Mouse (Mus musculus) Muller cell, postnatal 12 days (primary cell): ENCODE measurements around the gene Clcf1.

Source experiments
- DNase-seq: peaks from one replicate; pipeline ENCODE4 v3.0.0-alpha.2; 2015; ENCODE audit errors: inconsistent ontology term

Gene Clcf1

DNA sequence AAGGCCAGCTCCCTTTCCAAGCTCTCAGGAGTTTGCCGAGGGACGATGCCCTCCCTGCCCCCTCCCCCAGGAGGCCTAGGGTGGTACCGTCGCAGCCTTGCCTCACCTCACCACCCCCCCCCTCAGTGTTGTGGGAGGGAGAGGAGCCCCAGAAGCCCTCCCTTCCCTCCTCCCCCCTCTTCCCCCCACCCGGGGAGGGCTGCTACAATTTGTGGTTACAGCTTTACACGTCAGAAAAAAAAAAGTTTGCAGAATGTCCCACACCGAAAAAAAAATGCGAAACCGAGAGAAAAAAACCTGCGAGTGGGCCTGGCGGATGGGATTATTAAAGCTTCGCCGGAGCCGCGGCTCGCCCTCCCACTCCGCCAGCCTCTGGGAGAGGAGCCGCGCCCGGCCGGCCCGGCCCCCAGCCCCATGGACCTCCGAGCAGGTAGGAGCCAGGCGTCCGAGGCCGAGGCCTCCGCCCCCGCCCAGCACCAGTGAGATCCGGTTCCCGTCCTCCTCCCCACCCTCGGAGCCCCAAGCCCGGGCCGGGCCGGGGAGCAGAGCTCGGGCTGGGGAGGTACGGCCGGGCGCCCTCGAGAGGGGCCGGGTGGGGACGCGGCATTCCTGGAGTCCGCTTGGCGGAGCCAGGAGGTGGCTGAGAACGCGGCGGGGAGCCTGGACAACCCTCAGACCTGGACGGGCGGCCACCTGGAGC lies at the start of gene Clcf1, which contains the start of gene AC109138.7:
Gene Clcf1, plus strand, starts transcription at position 168 of the 700 bp plus-strand sequence.
Gene AC109138.7, plus strand, starts transcription at position 287 of the 700 bp plus-strand sequence.
- DNase-seq, result peak; percentile 97

DNA sequence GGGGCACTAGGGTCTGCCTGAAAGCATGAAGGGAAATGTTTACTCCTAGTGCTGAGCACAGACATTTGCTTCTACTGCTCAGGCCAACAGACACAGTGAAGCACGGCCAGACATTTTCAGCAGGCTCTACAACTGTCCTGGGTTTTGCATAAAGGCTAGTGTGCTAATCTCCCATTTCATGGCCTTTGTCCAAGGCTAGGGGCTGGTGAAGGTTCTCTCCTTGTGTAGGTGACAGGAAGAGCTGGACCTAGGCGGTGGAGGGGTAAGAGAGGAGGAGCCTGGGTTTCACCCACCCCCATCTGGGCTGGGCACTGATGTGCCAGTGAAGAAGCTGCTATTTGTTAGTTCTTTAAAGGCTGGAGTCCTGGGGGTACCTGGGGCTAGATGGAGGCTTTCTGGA lies 49.3 kb upstream of the Clcf1 start:
- no peak for DNase-seq

DNA sequence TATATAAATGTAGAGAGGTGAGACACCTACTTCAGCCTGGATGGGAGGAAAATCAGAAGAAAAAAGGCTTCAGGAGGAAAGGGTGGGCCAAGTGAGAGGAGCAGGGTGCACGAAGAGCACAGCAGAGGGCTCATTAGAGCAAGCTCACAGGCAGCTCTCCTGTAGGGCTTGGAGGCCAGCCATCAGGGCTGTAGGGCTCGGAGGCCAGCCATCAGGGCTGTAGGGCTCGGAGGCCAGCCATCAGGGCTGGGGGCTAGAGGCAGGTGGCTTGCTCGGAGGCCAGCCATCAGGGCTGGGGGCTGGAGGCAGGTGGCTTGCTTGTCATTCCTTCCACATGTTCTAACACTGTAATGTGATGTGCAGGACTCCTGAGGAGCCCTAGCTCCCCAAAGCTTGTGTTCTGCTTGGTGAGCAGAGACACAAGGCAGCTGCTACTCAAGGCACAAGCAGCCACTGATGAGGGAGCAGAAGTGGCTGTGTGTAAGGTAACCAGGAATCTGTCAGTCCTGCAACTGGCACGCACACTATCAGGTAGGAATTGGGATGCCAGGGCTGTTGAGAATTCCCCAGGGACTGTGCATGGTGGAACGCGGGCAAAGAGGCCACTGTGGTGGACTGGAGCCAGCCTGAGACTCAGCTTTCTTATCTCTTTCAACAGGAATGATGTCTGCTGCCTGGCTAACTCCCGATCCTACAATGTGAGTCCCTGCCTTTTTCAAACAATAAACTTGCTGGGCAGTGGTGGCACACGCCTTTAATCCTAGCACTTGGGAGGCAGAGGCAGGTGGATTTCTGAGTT lies 47.2 kb upstream of the Clcf1 start:
- DNase-seq, result no peak

DNA sequence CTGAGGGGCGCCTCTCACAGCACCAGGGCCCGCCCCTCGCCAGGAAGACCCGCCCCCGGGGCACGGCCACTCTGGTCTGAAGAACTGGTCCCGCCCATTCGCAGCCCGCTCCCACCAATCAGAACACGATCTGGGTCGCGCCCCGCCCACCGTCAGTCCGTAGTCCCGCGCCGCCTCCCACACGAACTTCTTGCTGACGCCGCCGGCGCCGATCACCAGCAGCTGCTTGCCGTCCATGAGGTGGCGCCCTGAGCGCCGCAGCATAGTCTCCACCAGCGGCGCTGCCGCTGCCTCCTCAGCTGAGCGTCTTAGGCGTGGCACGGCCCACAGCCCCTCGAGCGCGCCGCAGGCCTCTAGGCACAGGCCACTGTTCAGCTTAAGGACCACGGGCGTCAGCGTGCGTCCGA lies 44.7 kb upstream of the Clcf1 start:
- DNase-seq, result peak; percentile 99

DNA sequence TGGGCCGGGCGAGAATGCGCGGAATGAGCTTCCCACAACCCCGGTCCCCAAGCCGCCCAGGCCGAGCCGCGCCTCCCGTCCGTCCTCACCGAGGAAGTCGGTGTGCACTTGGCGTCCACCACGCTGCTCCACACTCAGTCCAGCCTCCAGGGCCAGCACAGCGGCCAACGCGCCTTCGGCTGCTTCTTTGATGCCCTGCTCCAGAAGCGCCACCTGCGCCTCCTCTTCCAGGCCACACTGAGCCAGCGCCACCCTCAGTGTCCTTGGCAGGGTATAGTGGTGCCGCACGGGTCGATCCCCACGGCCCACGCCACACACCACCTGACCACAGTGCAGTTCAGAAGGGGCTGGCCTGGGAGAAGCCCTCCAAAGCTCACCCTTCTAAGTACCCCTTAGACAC lies 44.2 kb upstream of the Clcf1 start:
- no peak for DNase-seq

DNA sequence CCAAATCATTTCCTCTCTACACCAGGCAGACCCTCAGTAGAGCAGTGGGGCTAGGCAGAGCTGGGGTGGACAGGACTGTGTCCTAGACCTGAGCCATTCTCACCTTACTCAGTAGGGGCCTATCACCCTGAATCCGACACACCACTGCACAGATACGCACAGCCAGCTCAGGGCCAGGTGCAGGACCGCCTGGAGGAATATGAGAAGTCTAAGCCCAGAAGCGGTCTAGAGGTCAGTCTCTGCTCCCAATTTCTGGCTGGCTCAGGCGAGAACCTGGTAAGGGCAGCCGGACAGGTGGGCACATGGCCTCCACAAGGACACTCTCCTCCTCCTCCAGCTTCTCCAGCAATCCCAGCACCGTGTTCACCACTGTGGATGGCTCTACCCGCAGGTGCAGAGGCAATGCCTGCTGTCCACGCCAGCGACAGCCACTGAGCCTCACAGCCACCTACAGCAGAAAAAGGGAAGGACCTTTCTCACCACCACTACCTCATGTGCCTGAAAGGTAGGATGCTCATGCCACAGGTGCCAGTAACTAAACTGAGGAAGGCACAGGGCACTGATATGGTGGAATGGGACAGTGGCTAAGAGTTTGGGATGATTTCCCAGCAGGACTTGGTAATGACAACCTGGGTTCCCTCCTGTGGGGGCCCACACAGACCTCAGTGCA lies 43.2 kb upstream of the Clcf1 start:
- no peak for DNase-seq

DNA sequence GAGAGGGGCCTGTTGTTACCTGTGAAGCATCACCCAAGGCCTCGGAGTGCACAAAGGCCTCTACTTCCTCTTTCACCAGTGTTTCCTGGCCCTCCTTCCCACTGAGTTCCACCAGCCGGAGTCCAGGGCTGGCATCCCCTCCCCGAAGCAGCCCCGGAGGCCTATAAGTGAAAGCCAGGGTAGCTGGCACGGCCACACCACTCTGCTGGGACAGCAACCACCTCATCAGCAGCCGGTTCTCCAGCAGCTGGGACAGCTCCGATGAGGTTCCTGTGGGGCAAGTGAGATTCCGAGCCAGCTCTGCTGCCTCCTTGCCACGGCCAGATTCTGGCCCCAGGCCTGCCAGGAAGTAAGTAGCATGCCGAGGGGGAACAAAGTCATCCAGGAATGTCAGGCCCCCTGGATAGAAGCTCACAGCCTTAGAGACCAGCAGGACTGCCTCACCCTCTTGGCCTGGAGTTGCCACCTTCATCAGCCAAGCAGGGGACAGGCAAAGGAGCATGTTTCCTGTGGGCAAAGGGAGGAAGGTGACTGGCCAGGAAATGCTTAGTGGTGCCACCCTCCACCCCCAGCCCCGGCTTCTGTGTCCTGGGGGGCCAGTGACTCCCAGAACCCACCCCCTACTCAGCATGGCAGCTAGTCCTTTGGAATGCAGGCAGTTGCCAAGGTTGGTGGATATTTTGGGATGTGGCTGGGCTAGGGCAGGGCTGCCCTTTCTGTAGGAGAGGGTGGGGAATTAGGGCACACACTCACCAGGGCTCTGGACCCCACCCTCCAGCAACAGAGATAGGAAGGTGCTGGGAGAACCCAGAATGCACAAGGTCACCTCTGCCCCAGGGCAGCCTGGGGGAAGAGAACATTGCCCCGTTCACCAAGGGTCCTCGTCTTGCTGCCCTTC lies 42.4 kb upstream of the Clcf1 start:
- DNase-seq, result no peak

DNA sequence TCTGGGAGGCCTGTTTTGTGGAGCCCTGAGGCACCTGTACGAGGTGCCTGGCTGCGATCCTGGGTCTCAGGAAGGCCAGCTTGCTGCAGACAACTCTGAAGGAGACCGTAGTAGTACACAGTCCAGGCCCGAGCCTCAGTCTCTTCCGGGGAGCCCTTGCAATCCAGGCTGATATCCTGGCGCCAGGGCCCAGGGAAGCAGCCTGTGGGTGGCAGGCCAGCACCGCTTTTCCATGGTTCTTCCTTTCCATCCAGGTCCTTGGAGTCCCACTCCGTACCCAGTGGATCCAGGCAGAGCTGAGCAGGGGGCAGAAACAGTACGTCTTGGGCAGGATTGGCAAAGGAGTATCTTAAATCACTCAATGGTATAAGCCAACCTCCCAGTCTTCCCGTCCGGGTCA lies 41.1 kb upstream of the Clcf1 start:
- no peak for DNase-seq

DNA sequence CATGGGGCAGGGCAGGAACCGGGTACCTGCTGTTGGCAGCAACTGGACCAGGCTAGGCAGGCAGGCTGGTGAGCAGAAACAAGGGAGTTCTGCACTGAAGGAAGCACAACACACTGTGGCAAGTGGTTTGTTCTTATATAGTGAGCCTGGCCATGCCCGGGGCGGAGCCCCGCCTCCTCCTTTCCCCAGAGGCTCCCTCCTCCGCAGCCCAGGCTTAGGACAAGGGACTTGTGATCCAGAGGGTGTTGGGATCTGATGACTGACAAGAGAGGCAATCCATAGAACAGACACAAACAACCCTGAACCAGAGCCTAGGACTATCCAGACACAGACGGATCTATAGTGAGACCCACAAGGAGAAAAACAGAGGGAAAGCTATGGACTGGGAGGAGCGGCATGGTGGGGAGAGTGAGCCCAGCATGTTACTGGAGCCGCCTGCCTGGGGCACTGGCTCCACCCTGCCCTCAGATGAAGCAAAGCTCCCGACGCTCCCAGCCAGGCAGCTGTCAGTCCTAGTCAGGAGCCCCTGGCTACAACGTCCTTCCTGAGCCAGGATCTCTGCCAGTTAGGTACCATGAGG lies 38.6 kb upstream of the Clcf1 start, which contains the start of gene Carns1:
Gene Carns1, minus strand, starts transcription at position 112 of the 580 bp plus-strand sequence.
- DNase-seq, result peak; percentile 69

DNA sequence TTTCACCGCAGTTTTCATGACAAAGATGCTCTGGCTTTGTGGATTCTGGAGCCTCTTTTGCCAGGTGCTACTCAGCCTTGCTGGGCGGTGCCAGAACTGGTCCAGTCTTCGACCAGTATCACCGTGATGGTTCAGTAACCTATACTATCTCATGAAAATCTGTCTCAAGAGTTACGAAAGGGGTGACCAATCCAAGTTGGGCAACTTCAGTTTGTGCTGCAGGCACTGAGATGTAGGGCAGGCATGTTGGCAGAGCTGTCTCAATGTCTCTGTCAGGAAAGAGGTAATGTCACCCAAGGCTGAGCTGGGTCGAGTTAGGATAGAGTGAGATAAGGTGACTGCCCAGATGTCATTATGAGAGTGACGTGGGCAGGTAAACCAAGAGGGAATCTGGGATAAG lies 33.6 kb upstream of the Clcf1 start:
- DNase-seq, result no peak

DNA sequence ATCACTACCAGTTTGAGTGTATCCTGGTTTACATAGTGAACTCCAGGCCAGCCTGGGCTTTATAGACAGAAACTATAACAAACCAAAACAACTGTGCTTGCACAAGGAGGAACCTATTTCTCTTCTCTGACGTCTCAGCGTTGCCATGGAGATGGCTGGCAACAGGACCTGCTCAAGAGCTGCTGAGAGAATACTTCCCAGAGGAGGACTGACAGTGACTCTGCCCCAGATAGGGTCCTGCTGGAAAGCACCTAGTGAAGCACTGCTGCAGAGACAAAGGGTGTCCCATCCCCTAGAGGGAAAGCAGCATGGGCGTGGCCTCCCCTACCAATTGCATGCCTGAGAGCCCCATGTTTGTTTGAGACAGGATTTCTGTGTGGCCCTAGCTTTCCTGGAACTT lies 32.1 kb upstream of the Clcf1 start:
- DNase-seq, result no peak

DNA sequence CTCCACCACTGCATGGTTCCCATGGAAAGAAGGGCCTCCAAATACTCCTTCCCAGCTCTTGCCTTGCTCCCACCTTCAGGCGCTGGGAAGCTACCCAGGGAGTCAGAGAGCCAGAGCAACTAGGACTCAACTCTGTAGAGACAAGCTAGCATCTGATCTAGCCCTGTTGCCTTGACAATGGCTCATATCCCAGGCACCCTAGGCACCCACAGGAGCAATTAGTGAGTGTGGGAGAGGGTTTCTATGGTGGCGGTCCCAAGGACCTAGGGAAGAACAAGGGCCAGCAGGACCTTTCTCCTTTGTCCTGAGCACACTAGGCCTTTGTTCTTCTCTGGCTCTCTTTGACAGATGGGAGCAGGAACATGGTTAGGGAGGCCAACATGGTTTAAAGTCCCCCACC lies 30.3 kb upstream of the Clcf1 start:
- DNase-seq, result no peak

DNA sequence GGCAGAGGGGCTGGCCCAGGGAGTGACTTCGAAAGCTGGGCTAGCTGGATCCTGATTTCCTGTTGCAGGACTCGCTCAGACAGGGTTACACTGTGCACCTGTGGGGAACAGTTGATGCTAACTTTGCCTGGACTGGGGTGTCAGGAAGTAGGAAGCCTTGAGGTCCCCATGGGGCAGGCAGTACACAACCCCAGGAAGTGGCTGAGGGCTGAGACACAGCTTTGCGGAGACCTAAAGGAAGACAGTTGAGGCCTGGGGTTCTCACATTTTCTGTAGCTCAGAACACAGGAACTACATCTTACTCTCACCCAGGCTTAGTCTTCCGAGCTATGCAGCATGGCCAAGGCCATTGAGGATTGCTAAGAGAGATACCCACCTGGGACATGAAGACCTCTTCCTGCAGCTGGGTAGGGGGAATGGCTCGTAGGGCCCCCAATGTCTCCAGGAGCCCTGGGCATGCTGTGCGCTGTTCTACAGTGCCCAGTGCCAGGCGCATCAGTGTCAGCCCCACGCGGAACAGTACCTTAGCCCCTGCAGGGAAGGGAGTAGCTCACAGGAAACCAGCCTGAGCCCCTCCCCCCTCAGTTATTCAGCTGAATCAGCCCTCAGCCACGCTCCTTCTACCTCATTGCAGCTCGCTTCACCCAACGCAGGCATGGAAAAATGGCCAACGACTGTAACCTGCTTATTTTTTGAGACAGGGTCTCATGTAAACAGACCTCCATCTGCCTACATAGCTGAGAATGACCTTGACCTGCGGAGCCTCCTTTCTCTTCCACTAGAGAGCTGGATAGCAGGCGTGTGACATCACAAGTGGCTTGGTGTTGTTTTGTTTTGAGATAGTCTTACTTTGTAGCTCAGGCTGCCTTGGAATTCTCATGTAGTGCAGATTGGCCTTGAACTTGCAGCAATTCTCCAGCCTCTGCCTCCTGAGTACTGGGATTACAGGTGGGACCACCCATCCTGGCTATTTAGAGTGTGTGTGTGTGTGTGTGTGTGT lies 28.8 kb upstream of the Clcf1 start:
- no peak for DNase-seq

DNA sequence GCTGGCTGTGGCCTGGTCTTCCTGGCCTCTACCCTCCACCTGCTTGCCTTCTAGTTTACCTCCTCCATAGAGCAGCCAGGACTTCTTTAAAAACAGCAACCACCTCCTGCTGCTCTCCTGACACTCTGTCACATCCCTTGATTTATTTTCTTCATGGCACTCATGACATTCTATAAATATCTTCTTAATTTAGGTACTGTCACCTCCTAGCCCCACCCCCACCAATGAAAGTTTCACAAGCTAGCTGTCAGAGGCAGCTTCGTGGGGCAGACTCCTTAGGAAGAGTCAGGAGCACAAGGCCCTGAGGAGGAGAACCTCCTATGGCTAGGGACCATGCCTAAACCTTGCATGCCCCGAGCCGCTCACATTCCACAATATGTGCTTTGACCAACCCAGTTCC lies 26.7 kb upstream of the Clcf1 start:
- no peak for DNase-seq

DNA sequence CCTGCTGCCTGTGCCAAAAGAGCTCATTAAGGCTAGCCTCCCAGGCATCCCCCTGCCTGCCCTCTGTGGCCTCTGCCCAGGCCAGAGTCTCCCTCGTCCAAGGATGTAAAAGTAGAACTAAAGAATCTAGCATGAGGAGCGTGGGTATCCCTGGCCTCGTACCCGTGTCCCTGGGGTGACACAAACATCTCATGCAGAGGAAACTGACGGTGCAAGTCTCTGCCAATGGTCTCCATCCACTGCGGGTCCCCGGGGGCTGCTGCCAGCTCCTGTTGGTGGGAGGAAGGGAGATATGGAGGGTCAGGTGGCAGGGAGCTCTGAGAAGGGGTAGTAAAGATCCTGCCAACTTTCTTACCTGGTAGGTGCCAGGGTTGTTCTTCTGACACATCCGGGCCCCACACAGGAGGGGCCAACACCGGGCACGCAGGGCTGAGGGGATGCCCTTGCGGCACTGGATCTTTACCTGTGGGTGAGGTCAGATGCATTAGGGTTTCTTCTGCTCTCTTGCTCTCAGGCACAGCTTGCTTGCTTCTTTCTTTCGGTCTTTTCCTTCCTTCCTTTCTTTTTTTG lies 24.9 kb upstream of the Clcf1 start:
- DNase-seq, result no peak

DNA sequence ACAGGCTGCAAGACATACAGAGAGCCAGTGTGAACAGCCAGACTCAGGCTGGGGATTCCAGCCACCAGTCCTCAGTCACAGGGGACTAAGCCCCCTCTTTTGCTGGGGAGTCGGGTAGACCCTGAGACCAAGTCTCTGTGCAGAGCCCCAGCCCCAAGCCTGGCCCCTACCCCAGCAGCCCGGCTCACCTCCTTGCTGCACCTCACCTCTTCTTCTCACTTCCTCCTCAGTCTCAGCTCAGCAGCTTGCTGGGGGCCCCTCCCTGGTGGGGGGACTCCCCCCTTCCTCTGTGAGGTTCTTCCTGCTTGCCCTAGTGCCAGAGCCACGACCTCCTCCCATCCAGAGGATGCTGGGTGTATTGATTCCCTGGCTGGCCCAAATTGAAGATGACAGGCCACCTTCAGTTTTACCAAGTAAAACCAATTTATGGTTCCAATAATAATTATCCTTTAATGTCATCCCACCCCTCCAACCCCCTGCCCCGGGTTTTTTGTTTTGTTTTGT lies 23.2 kb upstream of the Clcf1 start, which contains the start of gene Tbc1d10c:
Gene Tbc1d10c, minus strand, starts transcription at position 454 of the 504 bp plus-strand sequence.
- no peak for DNase-seq

DNA sequence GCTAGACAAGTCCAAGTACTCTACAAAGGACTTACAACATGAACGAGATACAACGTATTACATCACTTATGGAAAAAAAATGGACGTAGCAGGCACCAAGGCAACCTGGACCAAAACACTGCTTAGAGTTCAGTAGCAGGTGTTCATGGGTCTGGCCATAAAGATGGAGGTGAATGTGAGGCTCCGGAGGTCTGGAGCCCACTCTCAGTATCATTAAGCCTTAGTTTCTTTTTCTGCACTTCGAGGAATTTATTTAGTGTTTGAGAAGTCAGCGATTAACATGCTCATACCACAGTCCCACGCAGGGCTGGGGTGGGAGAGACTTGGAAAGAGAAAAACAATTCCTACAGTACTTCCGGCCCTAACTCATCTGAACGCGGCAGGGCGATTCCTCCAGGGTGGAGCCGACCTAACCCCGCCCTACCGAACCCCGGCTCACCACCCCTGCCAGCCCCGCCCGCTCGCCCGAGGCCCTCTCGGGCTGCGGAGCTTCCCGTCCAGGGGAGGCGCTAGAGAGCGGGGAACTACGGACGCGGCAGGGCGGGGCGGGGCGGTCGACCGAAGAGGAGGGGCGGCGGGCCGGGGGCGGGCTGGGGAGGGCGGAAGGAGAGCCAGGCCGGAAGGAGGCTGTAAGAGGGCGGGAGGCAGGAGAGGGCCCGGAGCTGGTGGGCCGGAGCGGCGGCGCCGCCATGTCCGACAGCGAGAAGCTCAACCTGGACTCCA lies 22.3 kb upstream of the Clcf1 start, which contains the start of gene Ppp1ca:
Gene Ppp1ca, plus strand, starts transcription at position 538 of the 723 bp plus-strand sequence.
- DNase-seq, result peak; percentile 98

DNA sequence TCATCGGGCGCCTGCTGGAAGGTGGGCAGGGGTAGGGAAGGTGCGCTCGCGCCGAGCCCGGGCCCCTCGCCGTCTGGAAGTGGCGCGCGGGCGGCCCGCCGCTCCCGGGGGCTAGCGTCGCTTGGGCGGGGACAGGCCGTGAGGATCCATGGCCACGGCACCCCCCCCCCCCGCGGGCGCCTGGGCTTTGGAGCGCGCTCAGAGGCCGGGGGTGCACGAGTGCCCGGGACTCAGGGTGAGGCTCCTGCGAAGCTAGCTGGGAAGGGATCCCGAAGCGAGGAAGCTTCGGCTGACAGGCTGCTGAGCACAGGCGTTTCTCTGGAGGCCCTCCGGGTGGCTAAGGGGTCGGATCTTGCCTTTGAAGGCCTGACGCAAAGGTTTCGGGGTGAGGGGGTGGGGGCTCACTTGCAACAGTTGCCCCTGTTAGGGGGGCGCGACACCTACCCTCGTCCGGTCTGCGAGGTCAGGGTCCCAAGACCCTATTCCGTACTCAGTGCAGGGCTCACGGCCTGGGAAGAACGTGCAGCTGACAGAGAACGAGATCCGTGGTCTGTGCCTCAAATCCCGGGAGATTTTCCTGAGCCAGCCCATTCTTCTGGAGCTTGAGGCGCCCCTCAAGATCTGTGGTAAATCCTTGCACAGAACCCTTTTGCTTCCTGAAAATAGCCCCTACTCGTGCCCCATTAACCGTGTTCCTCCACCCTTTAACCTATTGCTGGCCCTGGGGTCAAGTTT lies 21.6 kb upstream of the Clcf1 start:
- DNase-seq, result peak; percentile 33
